Mouse (Mus musculus) MEL (cell line): ENCODE results near the gene Clk2. TPM values are rescaled to one million over a fixed set of nuclear protein-coding genes. Genes with fewer than 3 reads are reported as not detected.

Experiments
- DNase-seq: peaks from one replicate; pipeline ENCODE4 v3.0.0; 2011; ENCODE audit warnings: low read depth, low spot score
- H3K27ac ChIP-seq: 2 replicates; pipeline ENCODE4 v1.5.1; 2012; ENCODE audit warnings: low read depth, mild to moderate bottlenecking, control low read depth, low read length, moderate library complexity; ENCODE audit not compliant: control insufficient read depth
- H3K27me3 ChIP-seq, 2 experiments: fragments of 150-350 bp in 1 of 2; sonication (generic) in 1 of 2; 2 replicates each; pipeline ENCODE4 v1.6.1; 2012; ENCODE audit warnings: low read length in 2 of 2, mild to moderate bottlenecking in 2 of 2, improper control_type of control experiment in 1 of 2, moderate library complexity in 1 of 2; ENCODE audit not compliant: insufficient read depth in 2 of 2, control insufficient read depth in 1 of 2
- H3K36me3 ChIP-seq, 2 experiments: 2 replicates each; pipeline ENCODE4 v1.6.1; 2012 to 2014; ENCODE audit warnings: low read length in 2 of 2, improper control_type of control experiment in 1 of 2, inconsistent platforms in 1 of 2, mild to moderate bottlenecking in 1 of 2; ENCODE audit not compliant: insufficient read depth in 2 of 2, control insufficient read depth in 1 of 2
- H3K4me1 ChIP-seq, 2 experiments: fragments of 150-350 bp in 1 of 2; sonication (generic) in 1 of 2; 2 replicates each; pipeline ENCODE4 v1.6.1; 2012; ENCODE audit warnings: low read length in 2 of 2, improper control_type of control experiment in 1 of 2, mild to moderate bottlenecking in 1 of 2; ENCODE audit not compliant: insufficient read depth in 2 of 2, control insufficient read depth in 1 of 2
- H3K4me3 ChIP-seq, 2 experiments: fragments of 150-350 bp in 1 of 2; sonication (generic) in 1 of 2; 2 replicates each; pipeline ENCODE4 v1.5.1; 2012; ENCODE audit warnings: low read depth in 2 of 2, low read length in 2 of 2, mild to moderate bottlenecking in 2 of 2, moderate library complexity in 2 of 2, control low read depth in 1 of 2, improper control_type of control experiment in 1 of 2; ENCODE audit not compliant: control insufficient read depth in 1 of 2, insufficient read depth in 1 of 2
- H3K79me2 ChIP-seq: 2 replicates; pipeline ENCODE4 v1.6.1; 2012; ENCODE audit warnings: mild to moderate bottlenecking, low read length, moderate library complexity; ENCODE audit not compliant: control insufficient read depth, poor library complexity, insufficient read depth
- H3K9ac ChIP-seq: 2 replicates; pipeline ENCODE4 v1.6.1; 2012; ENCODE audit warnings: low read depth, mild to moderate bottlenecking, control low read depth, low read length, moderate library complexity; ENCODE audit not compliant: control insufficient read depth, poor library complexity, severe bottlenecking
- H3K9me3 ChIP-seq: fragments of 150-350 bp; sonication (generic); replicated peaks from 2 replicates; pipeline ENCODE4 v1.6.1; 2012; ENCODE audit warnings: mild to moderate bottlenecking, low read length, improper control_type of control experiment, moderate library complexity; ENCODE audit not compliant: insufficient read depth
- BHLHE40 ChIP-seq: IDR thresholded peaks from 2 replicates; pipeline ENCODE4 v1.6.1; 2012; ENCODE audit warnings: low read depth, mild to moderate bottlenecking, inconsistent platforms, low read length, improper control_type of control experiment, borderline replicate concordance
- CHD2 ChIP-seq: IDR thresholded peaks from 2 replicates; pipeline ENCODE4 v1.6.1; 2011; ENCODE audit warnings: low read length, improper control_type of control experiment
- ELF1 ChIP-seq: IDR thresholded peaks from 2 replicates; pipeline ENCODE4 v1.6.1; 2014; ENCODE audit warnings: low read depth, mild to moderate bottlenecking, inconsistent platforms, low read length, improper control_type of control experiment, moderate library complexity
- GATA1 ChIP-seq: IDR thresholded peaks from 2 replicates; pipeline ENCODE4 v1.6.1; 2011; ENCODE audit warnings: low read depth, low read length, improper control_type of control experiment
- HCFC1 ChIP-seq: IDR thresholded peaks from 2 replicates; pipeline ENCODE4 v1.6.1; 2012; ENCODE audit warnings: low read depth, mild to moderate bottlenecking, inconsistent platforms, low read length, improper control_type of control experiment, moderate library complexity
- JUND ChIP-seq: IDR thresholded peaks from 2 replicates; pipeline ENCODE4 v1.6.1; 2011; ENCODE audit warnings: low read depth, mild to moderate bottlenecking, improper control_type of control experiment, low read length
- MAZ ChIP-seq: IDR thresholded peaks from 2 replicates; pipeline ENCODE4 v1.6.1; 2012; ENCODE audit warnings: low read depth, mild to moderate bottlenecking, inconsistent platforms, low read length, improper control_type of control experiment
- MYB ChIP-seq: IDR thresholded peaks from 2 replicates; pipeline ENCODE4 v1.6.1; 2011; ENCODE audit warnings: mild to moderate bottlenecking, low read depth, low read length, improper control_type of control experiment
- MYC ChIP-seq: IDR thresholded peaks from 2 replicates; pipeline ENCODE4 v1.6.1; 2011; ENCODE audit warnings: low read depth, mild to moderate bottlenecking, low read length, improper control_type of control experiment, moderate library complexity
- SIN3A ChIP-seq: IDR thresholded peaks from 2 replicates; pipeline ENCODE4 v1.6.1; 2012; ENCODE audit warnings: low read length, improper control_type of control experiment, inconsistent platforms
- TBP ChIP-seq: IDR thresholded peaks from 2 replicates; pipeline ENCODE4 v1.8.0; 2011; ENCODE audit warnings: low read depth, low read length, improper control_type of control experiment
- TCF12 ChIP-seq: IDR thresholded peaks from 2 replicates; pipeline ENCODE4 v1.6.1; 2014; ENCODE audit warnings: low read depth, mild to moderate bottlenecking, inconsistent platforms, low read length, improper control_type of control experiment, moderate library complexity
- USF1 ChIP-seq: IDR thresholded peaks from 2 replicates; pipeline ENCODE4 v1.6.1; 2014; ENCODE audit warnings: low read depth, mild to moderate bottlenecking, inconsistent platforms, low read length, improper control_type of control experiment, moderate library complexity
- ZC3H11A ChIP-seq: IDR thresholded peaks from 2 replicates; pipeline ENCODE4 v1.6.1; 2012; ENCODE audit warnings: low read depth, mild to moderate bottlenecking, inconsistent platforms, low read length, improper control_type of control experiment
- ZNF384 ChIP-seq: IDR thresholded peaks from 2 replicates; pipeline ENCODE4 v1.6.1; 2012; ENCODE audit warnings: low read depth, mild to moderate bottlenecking, inconsistent platforms, low read length, improper control_type of control experiment
- polyA plus RNA-seq, 2 experiments: library from polyadenylated mRNA; stranded (reverse) in 1 of 2; unstranded in 1 of 2; fragments of >175 nt in 1 of 2; fragments of >200 nt in 1 of 2; gene quantifications; 2 replicates each; pipeline versions ENCODE4 v1.2.1 to v1.2.4; 2012; ENCODE audit warnings: low replicate concordance in 2 of 2, low read depth in 1 of 2; ENCODE audit not compliant: insufficient read length in 2 of 2, insufficient read depth in 1 of 2, missing spikeins in 1 of 2
- total RNA-seq: library from RNA; depleted of rRNA; stranded (reverse); fragments of 300-350 nt; gene quantifications from 2 replicates; pipeline ENCODE4 v1.2.3, GENCODE M21; 2012

Gene Clk2
- total and polyA plus RNA-seq, 3 experiments: 28.2 to 138 (median 83.6) TPM

GRCm38 (mm10) chr3:89195979-89196877, 31.6 kb downstream of the Clk2 start (continued):
- TF ChIP-seq GATA1: peak; percentile 4; the same call in 1 of the 2 replicates
- no peak for TF ChIP-seq ZNF384
- no peak for TF ChIP-seq BHLHE40
- TF ChIP-seq SIN3A: peak; percentile 51; the same call in 1 of the 2 replicates
- TF ChIP-seq MAZ: no peak
- no peak; the same call in 1 of the 2 replicates for TF ChIP-seq MYC
- TF ChIP-seq CHD2: no peak
- peak; percentile 16; the same call in 1 of the 2 replicates for TF ChIP-seq TCF12

- Histone ChIP-seq H3K27ac (no peak overlapping the region), H3K36me3 (peaks cover 0 to 14% of the 10 kb centered on the region in 2 experiments; a peak in 2 of 4 replicates), H3K79me2 (peaks cover 6% of the 10 kb centered on the region), H3K4me1 (peaks cover 3 to 9% of the 10 kb centered on the region in 2 experiments), H3K9me3 (no peaks in the 10 kb centered on the region), H3K9ac (no peak overlapping the region), H3K4me3 (no peak overlapping the region), H3K27me3 (no peaks in the 10 kb centered on the region)
- DNase-seq: peak; percentile 65
- TF ChIP-seq JUND: no peak
- peak; percentile 72; the same call in 1 of the 2 replicates for TF ChIP-seq ELF1
- TF ChIP-seq MYB: no peak
- TF ChIP-seq SIN3A: peak; percentile 30; the same call in 1 of the 2 replicates
- no peak for TF ChIP-seq BHLHE40
- TF ChIP-seq HCFC1: peak; percentile 73
- no peak for TF ChIP-seq TBP
- TF ChIP-seq ZC3H11A: no peak
- peak; percentile 58; the same call in 1 of the 2 replicates for TF ChIP-seq USF1
These were observed 35.2 kb downstream of the Clk2 start for GRCm38 (mm10) chr3:89199839-89200238.
